In the genomic region with DNA sequence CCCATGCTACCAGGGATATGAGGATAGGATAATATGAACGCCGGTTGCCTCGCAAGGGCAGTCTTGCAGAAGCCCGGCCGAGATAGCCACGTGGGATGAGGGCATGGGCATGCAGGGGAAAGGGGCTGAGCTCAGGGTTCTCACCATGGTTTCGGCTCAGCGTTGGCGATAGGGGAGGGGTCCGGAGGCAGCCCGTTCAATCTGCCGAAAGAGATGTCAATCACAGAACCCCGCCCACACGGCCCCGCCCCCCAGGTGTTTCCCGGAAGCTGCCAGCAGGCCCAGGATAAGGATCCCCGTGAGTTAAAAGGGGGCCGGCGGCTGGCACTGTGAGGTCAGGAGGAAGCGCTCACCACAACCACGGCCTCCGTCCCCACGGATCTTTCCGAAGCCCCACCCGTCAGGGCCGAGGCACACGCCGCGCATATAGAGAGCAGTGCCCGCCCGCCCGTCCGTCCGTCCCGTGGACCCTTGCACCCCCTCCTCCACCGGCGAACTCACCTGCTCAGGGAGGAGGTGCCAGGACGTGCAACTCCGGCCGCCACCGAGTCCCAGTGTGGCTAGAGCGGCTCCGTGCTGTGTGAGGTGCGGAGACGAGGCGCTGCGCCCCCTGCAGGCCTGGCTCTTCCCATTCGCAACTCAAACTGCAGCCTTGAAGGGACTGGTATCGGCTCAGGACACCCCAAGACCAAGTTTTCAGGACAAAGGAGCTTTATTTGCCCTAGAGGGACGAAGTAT, we compare ENCODE assay signal across 8 mouse cellular contexts. TPM values are rescaled to one million over a fixed set of nuclear protein-coding genes. Genes with fewer than 3 reads are reported as not detected.
DNase-seq lines count a peak whose midpoint lies in the region; ATAC-seq lines count a peak whose summit lies in the region.

A gene (minus strand): TSS at position 564 of the 738 bp plus-strand sequence.

- peak within 1 kb of the TSS; percentile 90 for H3K27ac ChIP-seq in hindbrain, embryonic 13.5 days

- no peaks in the 10 kb centered on the region for H3K27me3 ChIP-seq in hindbrain, embryonic 13.5 days

- H3K4me2 ChIP-seq in hindbrain, embryonic 13.5 days: peak within 1 kb of the TSS; percentile 61

- H3K9ac ChIP-seq in hindbrain, embryonic 13.5 days: peak within 1 kb of the TSS; percentile 81

- H3K4me3 ChIP-seq in hindbrain, embryonic 13.5 days: peak within 1 kb of the TSS; percentile 73

- peaks cover 16% of the 10 kb centered on the region for H3K4me1 ChIP-seq in hindbrain, embryonic 13.5 days (replicated peaks)

- peak; percentile 94 for DNase-seq in NIH3T3 (ENCODE audit: low read depth)
- peak; percentile 97 to 98 for DNase-seq in cerebellum, postnatal 10 days
- peak; percentile 85 to 88 for DNase-seq in frontal cortex, postnatal 14 days (ENCODE audit: low spot score in 2 of 2)
- peak; percentile 93 to 94 for DNase-seq in layer of hippocampus, postnatal 25 days (ENCODE audit: extremely low spot score in 1 of 2, low spot score in 1 of 2)
- DNase-seq in lung, postnatal 25 days (ENCODE audit: low spot score): peak; percentile 93
- DNase-seq in retina, embryonic 14.5 days (ENCODE audit: low spot score): peak; percentile 96
- peak; percentile 99 for DNase-seq in thymus, postnatal 4 days

- H3K9me3 ChIP-seq in hindbrain, embryonic 13.5 days: no peaks in the 10 kb centered on the region

- WGBS in hindbrain, embryonic 13.5 days: under 1% methylated on average over 47 of the region's 50 CpGs

- peaks cover 30% of the 10 kb centered on the region for H3K36me3 ChIP-seq in hindbrain, embryonic 13.5 days

- peak; percentile 98 for ATAC-seq in hindbrain, embryonic 13.5 days (ENCODE audit: low FRiP score)

RNA-seq across cellular contexts. Expression of the gene that starts here (rescaled TPM):
- polyA plus RNA-seq in hindbrain, embryonic 13.5 days (2015; fragmentation: Nextera tagmentation; extraction: Ambion mirVana): 56.4 and 57.0 TPM in 2 replicates
- total RNA-seq in layer of hippocampus, postnatal 25 days (2021): 10 to 100 TPM; 40.1 to 45.0 TPM

Comparison
In these comparisons a context has a peak if more than half of its experiments do, and no peak if none do; other contexts are left out.
1. Peak in every context shown above with its lines: DNase-seq, ATAC-seq, H3K4me3 ChIP-seq and H3K27ac ChIP-seq.